Comparison of ENCODE assay signal across 24 mouse cellular contexts in the genomic region with DNA sequence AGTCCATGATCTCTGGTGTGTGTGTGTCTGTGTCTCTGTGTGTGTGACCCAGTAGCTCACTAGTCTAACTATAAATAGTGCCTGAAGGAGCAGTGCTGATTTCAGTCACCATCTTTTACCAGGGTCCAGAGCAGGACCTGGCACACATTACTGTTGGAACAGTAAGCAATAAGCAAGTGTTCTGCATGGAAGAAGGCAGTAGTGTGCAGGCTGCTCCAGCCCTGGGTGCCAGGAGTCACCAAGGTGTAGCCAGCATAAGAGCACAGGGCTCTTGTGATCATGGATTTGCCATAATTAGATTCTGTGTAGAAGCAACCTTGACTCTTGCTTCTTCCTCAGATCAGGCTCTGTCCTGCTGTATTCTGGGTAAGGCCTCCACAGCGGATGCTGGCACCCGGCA. TPM values are rescaled to one million over a fixed set of nuclear protein-coding genes. Genes with fewer than 3 reads are reported as not detected.
A peak's percentile ranks its signal among the peaks of the same experiment; 100 is the strongest.
DNase-seq lines count a peak whose midpoint lies in the region; ATAC-seq and TF ChIP-seq lines count a peak whose summit lies in the region.
"Had no signal": no experiment of that assay in that cellular context is flagged by ENCODE, and none has a peak within 500 bp of the region (broad histone marks: within the 10 kb centered on the region; RNA-seq: fewer than 3 reads in every experiment).

No protein-coding gene starts in this region.

- no peak overlapping the region for H3K4me2 ChIP-seq in heart, embryonic 13.5 days
- H3K4me2 ChIP-seq in heart, postnatal 0 days (ENCODE audit: low read depth, low read length), result no peak overlapping the region
- no peak overlapping the region for H3K4me2 ChIP-seq in midbrain, embryonic 13.5 days (replicated peaks)
- H3K4me2 ChIP-seq in midbrain, embryonic 15.5 days, result no peak overlapping the region
- H3K4me2 ChIP-seq: heart, embryonic 12.5 days; hindbrain, embryonic 12.5 days; hindbrain, embryonic 15.5 days had no signal

- ATAC-seq in heart, embryonic 13.5 days (ENCODE audit: extremely low read depth, insufficient number of reproducible peaks, low FRiP score, low TSS enrichment), result no peak
- ATAC-seq in heart, postnatal 0 days (ENCODE audit: insufficient read depth, low read depth), result 0 out of 2 replicates have a peak, but pooled peaks have one; percentile 12
- ATAC-seq in midbrain, embryonic 13.5 days, result 0 out of 2 replicates have a peak, but pooled peaks have one; percentile 7
- ATAC-seq in midbrain, embryonic 15.5 days (replicated peaks), result no peak
- ATAC-seq: CD4-positive, CD25-positive, alpha-beta regulatory T cell, adult 4 months; forebrain, embryonic 14.5 days; intestine, postnatal 0 days had no signal

- peak; percentile 17 for DNase-seq in gastrocnemius, adult 2 months
- DNase-seq in gastrocnemius, adult 8-10 months (ENCODE audit: low spot score in 2 of 2), result no peak
- no peak for DNase-seq in heart, postnatal 10 days
- DNase-seq in heart, postnatal 0 days (ENCODE audit: low spot score), result no peak
- no peak for DNase-seq in heart, adult 9 months (ENCODE audit: low spot score in 2 of 2)
- DNase-seq: adrenal gland, adult 2 months; adrenal gland, postnatal 14 days; cerebellum, adult 11-12 months; cerebellum, adult 8-10 months; cerebellum, postnatal 10 days; cerebellum, postnatal 36 days; gastrocnemius, postnatal 14 days; heart, adult 2 months; kidney, adult 2 months had no signal

- no peak for TF ChIP-seq CTCF in gastrocnemius, adult 2 months (IDR thresholded peaks at IDR 0.05)
- TF ChIP-seq CTCF in heart, postnatal 0 days (IDR thresholded peaks at IDR 0.05; ENCODE audit: low read depth), result no peak

- H3K9me3 ChIP-seq in heart, embryonic 13.5 days, result no peaks in the 10 kb centered on the region
- no peaks in the 10 kb centered on the region for H3K9me3 ChIP-seq in heart, postnatal 0 days (replicated peaks; ENCODE audit: control insufficient read depth, low read length)
- no peaks in the 10 kb centered on the region for H3K9me3 ChIP-seq in midbrain, embryonic 13.5 days
- no peaks in the 10 kb centered on the region for H3K9me3 ChIP-seq in midbrain, embryonic 15.5 days
- H3K9me3 ChIP-seq: forebrain, embryonic 10.5 days; heart, embryonic 12.5 days; hindbrain, embryonic 12.5 days; hindbrain, embryonic 15.5 days had no signal

- peaks cover 59% of the 10 kb centered on the region for H3K4me1 ChIP-seq in heart, embryonic 13.5 days
- H3K4me1 ChIP-seq in heart, postnatal 0 days (ENCODE audit: control insufficient read depth, insufficient read depth), result peaks cover 43% of the 10 kb centered on the region
- peaks cover 20% of the 10 kb centered on the region for H3K4me1 ChIP-seq in midbrain, embryonic 13.5 days (replicated peaks)
- peaks cover 7% of the 10 kb centered on the region for H3K4me1 ChIP-seq in midbrain, embryonic 15.5 days

- intact Hi-C loops in gastrocnemius, adult 2 months (cut with DNase I), result no loop called here
- intact Hi-C loops in heart, postnatal 10 days (cut with DNase I), result no loop called here

- H3K4me3 ChIP-seq in gastrocnemius, adult 2 months, result no peak overlapping the region
- no peak overlapping the region for H3K4me3 ChIP-seq in heart, embryonic 13.5 days
- H3K4me3 ChIP-seq in heart, postnatal 0 days (ENCODE audit: low read depth, low read length), result no peak overlapping the region
- no peak overlapping the region for H3K4me3 ChIP-seq in midbrain, embryonic 13.5 days (replicated peaks)
- H3K4me3 ChIP-seq in midbrain, embryonic 15.5 days, result no peak overlapping the region
- H3K4me3 ChIP-seq: forebrain, embryonic 10.5 days; heart, adult 2 months; heart, embryonic 12.5 days; hindbrain, embryonic 12.5 days; hindbrain, embryonic 15.5 days had no signal

- H3K27me3 ChIP-seq in heart, embryonic 13.5 days (replicated peaks), result no peaks in the 10 kb centered on the region
- H3K27me3 ChIP-seq in heart, postnatal 0 days (ENCODE audit: control insufficient read depth, insufficient read depth, low read length), result no peaks in the 10 kb centered on the region
- no peaks in the 10 kb centered on the region for H3K27me3 ChIP-seq in midbrain, embryonic 13.5 days
- H3K27me3 ChIP-seq in midbrain, embryonic 15.5 days (replicated peaks), result no peaks in the 10 kb centered on the region
- H3K27me3 ChIP-seq: heart, embryonic 12.5 days; hindbrain, embryonic 12.5 days; hindbrain, embryonic 15.5 days had no signal

- no peak overlapping the region for H3K9ac ChIP-seq in heart, embryonic 13.5 days
- no peak overlapping the region for H3K9ac ChIP-seq in heart, postnatal 0 days (replicated peaks; ENCODE audit: low read depth, low read length)
- no peak overlapping the region for H3K9ac ChIP-seq in midbrain, embryonic 13.5 days (replicated peaks)
- H3K9ac ChIP-seq in midbrain, embryonic 15.5 days, result no peak overlapping the region
- H3K9ac ChIP-seq: heart, embryonic 12.5 days; hindbrain, embryonic 12.5 days; hindbrain, embryonic 15.5 days had no signal

- peaks cover 71% of the 10 kb centered on the region for H3K36me3 ChIP-seq in heart, embryonic 13.5 days
- H3K36me3 ChIP-seq in heart, postnatal 0 days (replicated peaks; ENCODE audit: control insufficient read depth, insufficient read depth, low read length), result peaks cover 47% of the 10 kb centered on the region
- peaks cover 17% of the 10 kb centered on the region for H3K36me3 ChIP-seq in midbrain, embryonic 13.5 days
- H3K36me3 ChIP-seq in midbrain, embryonic 15.5 days (replicated peaks), result no peaks in the 10 kb centered on the region
- H3K36me3 ChIP-seq: hindbrain, embryonic 15.5 days had no signal

- H3K27ac ChIP-seq in gastrocnemius, adult 2 months, result peak overlapping the region; percentile 56
- peak overlapping the region; percentile 16 for H3K27ac ChIP-seq in heart, embryonic 13.5 days (replicated peaks)
- H3K27ac ChIP-seq in heart, postnatal 0 days (ENCODE audit: low read depth), result 0 out of 2 replicates have a peak overlapping the region, but pooled peaks have one; percentile 21
- no peak overlapping the region for H3K27ac ChIP-seq in midbrain, embryonic 13.5 days
- H3K27ac ChIP-seq in midbrain, embryonic 15.5 days, result no peak overlapping the region
- H3K27ac ChIP-seq: forebrain, embryonic 10.5 days; heart, adult 2 months; hindbrain, embryonic 12.5 days; hindbrain, embryonic 15.5 days had no signal

- no peak for TF ChIP-seq EP300 in heart, postnatal 0 days (IDR thresholded peaks at IDR 0.05; ENCODE audit: low read depth)

- WGBS in heart, embryonic 13.5 days, result 93% methylated on average over 2 of the region's 2 CpGs
- 76% methylated on average over 2 of the region's 2 CpGs for WGBS in heart, postnatal 0 days
- WGBS in midbrain, embryonic 13.5 days, result 76% methylated on average over 2 of the region's 2 CpGs
- 78% methylated on average over 2 of the region's 2 CpGs for WGBS in midbrain, embryonic 15.5 days

RNA-seq across cellular contexts. Expression of a gene that starts 8.5 kb away (rescaled TPM):
- total RNA-seq in gastrocnemius, adult 2 months (2021), result 10 to 100 TPM; 21.7 to 25.5 TPM
- total RNA-seq in gastrocnemius, adult 8-10 months (2022), result 10 to 100 TPM; 20.5 to 29.5 (median 25.4) TPM
- 84.2 and 90.9 TPM in 2 replicates for polyA plus RNA-seq in heart, embryonic 13.5 days (2015; fragmentation: Nextera tagmentation; extraction: Ambion mirVana)
- total RNA-seq in heart, postnatal 10 days (2021), result 10 to 100 TPM; 57.0 to 61.2 TPM
- 81.0 and 81.9 TPM in 2 replicates for total RNA-seq in heart, postnatal 0 days (2014; rRNA removed; ENCODE audit: low replicate concordance)
- 60.2 and 62.4 TPM in 2 replicates for polyA plus RNA-seq in heart, postnatal 0 days (2015; fragmentation: Nextera tagmentation; extraction: Ambion mirVana)
- 37.5 and 43.6 TPM in 2 replicates for polyA plus RNA-seq in midbrain, embryonic 13.5 days (2015; fragmentation: Nextera tagmentation; extraction: Ambion mirVana)
- 18.0 and 20.1 TPM in 2 replicates for polyA plus RNA-seq in midbrain, embryonic 15.5 days (2015; fragmentation: Nextera tagmentation; extraction: Ambion mirVana)

Comparison
In these comparisons a context has a peak if more than half of its experiments do, and no peak if none do; other contexts are left out.
1. ATAC-seq: peak in heart, postnatal 0 days (single experiment) and midbrain, embryonic 13.5 days (single experiment); none in heart, embryonic 13.5 days (single experiment) and midbrain, embryonic 15.5 days (single experiment).
2. H3K27ac ChIP-seq: peak in gastrocnemius, adult 2 months (single experiment), heart, embryonic 13.5 days (single experiment) and heart, postnatal 0 days (single experiment); none in midbrain, embryonic 13.5 days (single experiment) and midbrain, embryonic 15.5 days (single experiment).